Mouse (Mus musculus) 416B (cell line): ENCODE measurements around the gene Opcml.

Experiments used
- DNase-seq: peaks from one replicate; pipeline ENCODE4 v3.0.0; 2011; ENCODE audit warnings: low read depth

Gene Opcml

GRCm38 (mm10) chr9:28163946-28164345 lies 373.4 kb downstream of the Opcml start:
- no peak for DNase-seq

- DNase-seq, result peak; percentile 1
Measured at GRCm38 (mm10) chr9:28171890-28172289, 381.3 kb downstream of the Opcml start.

DNA sequence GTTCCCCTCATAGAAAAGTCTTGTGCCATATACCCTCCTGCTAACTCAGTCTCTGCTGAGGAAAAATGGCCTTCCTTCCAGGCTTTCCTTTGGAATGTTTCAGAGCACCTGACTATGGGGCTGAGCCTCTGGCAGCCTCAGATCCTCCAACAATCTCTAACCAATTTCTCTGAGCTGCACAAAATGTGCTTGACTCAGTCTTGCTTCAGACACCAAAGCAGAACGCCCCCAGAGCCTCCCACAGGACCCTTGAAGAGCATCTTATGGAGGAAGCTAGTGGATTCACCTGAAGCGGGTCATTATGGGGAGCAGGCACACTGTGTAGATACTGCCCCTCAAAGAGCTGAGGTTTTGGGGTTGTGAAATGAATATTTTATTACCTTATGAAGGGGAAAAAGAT lies 386.5 kb downstream of the Opcml start:
- DNase-seq, result no peak

- no peak for DNase-seq
Measured at GRCm38 (mm10) chr9:28178123-28178887, 387.7 kb downstream of the Opcml start.

DNA sequence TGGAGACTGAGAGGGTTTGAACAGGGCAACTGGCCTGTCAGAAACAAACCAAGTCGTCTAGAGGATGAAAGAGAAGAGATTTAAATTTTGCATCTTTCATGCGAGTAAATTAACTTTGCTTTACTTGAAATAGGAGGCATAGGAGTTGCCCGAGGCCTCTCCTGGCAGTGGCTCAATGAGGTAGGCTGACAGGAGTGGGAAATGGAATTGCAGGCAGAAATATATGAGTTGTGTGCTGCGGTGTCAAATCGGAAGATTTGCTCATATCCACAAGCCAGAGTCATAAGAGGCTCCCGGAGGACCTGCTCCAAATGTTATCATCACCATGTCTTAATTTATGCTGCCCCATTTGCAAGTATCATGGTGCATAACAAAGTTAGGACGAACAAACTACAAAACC lies 391.3 kb downstream of the Opcml start:
- DNase-seq, result no peak

GRCm38 (mm10) chr9:28190226-28190625 lies 399.7 kb downstream of the Opcml start:
- no peak for DNase-seq

DNA sequence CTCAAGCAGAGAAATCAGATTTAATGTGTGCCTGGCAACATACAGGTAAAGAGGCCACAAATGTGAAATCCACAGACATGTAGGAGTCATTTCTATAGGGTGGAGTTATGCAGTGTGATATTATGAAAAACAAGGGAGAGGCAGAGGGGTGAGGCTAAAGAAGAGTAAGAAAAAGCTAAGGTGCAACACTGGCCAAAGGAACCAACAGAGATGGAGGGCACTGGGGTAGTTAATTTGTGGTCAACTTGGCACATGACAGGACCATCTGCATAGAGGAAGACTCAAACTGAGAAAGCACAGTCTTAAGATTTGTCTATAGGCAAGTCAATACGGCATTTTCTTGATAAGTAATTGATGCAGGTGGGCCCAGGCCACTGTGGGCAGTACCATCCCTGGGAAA lies 400.2 kb downstream of the Opcml start:
- DNase-seq, result no peak

DNA sequence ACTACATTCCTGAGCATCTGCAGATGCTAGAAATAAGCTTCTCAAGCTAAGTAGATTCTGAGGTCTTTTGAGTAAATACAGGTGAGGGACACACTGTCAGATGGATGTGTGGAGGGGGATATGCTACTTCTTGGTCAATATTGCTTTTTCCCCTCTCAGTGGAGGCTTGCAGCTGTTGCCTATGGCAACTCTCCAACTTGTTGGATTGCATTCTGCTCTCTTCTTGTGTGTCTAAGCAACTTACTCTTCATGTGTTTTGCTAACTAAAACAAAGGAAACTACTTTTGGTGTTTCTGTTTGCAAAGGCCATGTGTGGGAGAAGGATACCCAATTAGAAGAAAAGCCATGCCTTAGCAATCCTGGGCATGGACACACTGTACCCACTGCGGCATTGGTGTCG lies 406.0 kb downstream of the Opcml start:
- DNase-seq, result no peak

- no peak for DNase-seq
Measured at GRCm38 (mm10) chr9:28197061-28197460, 406.5 kb downstream of the Opcml start.

- peak; percentile 5 for DNase-seq
Measured at GRCm38 (mm10) chr9:28197631-28198030, 407.1 kb downstream of the Opcml start.

DNA sequence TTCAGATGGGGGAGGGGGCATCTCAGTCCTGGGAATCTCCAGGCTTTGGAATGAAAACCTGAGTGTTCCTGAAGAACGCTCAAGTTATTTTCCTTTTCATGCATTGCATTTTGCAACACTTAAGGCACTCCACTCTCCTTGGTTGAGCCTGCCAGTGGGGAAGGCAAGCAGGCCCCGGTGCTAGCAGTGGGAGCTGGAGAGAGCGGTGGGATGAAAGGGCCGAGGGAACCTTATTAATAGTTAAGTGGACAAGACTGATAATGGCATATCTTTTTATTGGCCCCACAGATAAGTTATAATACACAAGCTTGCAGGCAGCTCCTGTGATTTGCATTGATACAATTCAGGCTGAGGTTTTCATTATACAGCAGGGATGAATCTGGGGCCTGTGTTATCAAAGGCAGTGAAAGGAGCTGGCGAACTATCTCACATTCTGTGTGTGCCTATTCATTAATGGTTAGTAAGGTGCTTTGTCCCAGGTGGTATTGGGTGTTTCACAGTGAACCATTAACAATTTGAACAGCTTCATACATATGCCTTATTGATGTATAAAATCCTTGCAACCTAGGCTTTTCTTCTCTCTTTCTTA lies 407.6 kb downstream of the Opcml start:
- no peak for DNase-seq

- no peak for DNase-seq
Measured at GRCm38 (mm10) chr9:28207441-28207840, 416.9 kb downstream of the Opcml start.

DNA sequence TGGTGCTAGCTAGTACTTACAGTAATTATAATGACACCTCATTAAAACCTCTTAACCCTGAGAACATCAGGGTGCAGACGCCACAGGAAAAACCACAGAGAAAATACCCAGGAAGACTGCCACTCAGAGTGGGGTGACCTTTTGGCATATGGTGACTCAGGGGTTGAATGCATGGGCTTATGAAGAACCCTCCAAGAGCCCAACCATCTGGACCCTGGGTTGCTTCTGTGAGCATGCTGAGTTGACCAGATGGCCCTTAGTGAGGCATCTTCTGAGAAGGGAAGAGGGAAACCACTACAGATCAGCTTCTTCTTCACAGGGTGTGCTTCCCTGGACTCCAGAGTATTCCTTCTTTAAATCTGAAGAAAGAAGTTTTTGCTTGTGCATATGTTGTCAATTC lies 418.1 kb downstream of the Opcml start:
- DNase-seq, result no peak

- no peak for DNase-seq
Measured at GRCm38 (mm10) chr9:28211877-28212276, 421.3 kb downstream of the Opcml start.

- DNase-seq, result no peak
Measured at GRCm38 (mm10) chr9:28213893-28214292, 423.3 kb downstream of the Opcml start.

- DNase-seq, result no peak
Measured at GRCm38 (mm10) chr9:28218026-28218646, 427.6 kb downstream of the Opcml start.

- DNase-seq, result no peak
Measured at GRCm38 (mm10) chr9:28222726-28223125, 432.2 kb downstream of the Opcml start.

DNA sequence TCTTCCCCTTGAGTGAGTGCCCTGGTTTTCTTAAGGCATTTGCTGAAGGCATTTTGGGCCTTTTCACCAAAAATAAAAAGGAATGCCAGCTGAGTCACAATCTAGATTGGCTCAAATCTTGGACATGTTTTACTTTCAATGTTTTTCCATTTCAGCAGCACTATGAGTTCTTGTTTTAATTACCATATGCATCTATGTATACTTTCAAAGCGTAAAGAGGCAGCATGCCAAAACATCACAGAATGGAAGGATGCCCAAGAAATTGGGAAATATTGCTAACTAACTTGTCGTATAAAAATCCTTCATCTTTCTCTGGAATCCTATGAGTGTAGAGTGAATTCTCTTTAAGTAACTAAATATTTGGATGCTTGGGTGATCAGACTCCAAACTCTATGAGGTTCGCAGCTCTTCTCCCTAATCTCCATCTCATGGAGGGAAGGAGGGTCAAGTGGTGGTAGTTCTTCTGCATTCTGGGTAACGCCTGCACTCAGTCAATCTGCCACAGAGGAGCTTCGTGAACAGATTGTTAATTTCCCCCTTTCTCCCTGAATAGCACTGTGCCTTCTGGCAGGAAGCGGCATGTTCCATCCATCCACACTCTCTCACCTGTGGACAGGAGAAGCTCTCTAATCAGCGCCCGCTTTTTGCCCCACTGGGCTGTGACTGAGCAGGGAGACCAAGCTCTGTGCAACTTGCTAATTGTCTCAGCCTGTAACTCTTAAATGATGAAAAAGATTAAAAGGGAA lies 435.4 kb downstream of the Opcml start:
- no peak for DNase-seq

DNA sequence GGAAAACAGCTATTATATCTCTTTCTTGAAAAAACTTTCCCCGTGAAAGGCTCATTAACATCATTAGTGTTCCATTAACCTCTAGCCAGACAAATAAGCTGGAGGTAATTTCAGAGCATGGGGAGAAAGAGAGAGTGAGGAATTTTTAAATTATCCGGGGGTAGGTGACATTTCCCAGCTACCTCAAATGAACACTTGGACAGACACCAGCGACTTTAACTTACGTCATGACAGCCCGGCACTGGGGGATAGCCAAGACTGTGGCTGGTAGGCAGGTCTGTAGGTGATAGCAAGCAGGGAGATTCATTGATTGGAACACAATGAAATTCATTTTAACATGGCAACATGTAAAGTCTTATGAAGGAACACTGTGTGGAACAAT lies 436.0 kb downstream of the Opcml start:
- no peak for DNase-seq

DNA sequence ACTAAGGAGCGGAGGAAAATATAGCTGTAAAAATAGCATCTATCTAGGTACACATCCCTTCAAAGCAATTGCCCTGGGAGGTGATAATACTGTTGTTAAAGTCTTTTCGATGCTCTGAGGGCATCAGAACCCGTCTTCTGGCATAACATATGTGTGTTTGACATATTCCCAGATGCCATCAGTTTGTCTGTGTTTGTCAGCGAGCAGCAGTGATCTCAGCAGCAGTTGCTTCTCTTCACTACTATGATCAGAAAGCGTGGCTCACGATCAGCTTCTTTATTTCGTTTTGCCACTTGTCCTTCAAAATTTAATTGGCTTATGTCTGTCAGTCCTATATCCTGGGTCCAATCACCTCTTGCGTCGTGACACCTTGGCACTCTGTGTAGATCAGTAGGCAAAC lies 447.9 kb downstream of the Opcml start:
- no peak for DNase-seq

DNA sequence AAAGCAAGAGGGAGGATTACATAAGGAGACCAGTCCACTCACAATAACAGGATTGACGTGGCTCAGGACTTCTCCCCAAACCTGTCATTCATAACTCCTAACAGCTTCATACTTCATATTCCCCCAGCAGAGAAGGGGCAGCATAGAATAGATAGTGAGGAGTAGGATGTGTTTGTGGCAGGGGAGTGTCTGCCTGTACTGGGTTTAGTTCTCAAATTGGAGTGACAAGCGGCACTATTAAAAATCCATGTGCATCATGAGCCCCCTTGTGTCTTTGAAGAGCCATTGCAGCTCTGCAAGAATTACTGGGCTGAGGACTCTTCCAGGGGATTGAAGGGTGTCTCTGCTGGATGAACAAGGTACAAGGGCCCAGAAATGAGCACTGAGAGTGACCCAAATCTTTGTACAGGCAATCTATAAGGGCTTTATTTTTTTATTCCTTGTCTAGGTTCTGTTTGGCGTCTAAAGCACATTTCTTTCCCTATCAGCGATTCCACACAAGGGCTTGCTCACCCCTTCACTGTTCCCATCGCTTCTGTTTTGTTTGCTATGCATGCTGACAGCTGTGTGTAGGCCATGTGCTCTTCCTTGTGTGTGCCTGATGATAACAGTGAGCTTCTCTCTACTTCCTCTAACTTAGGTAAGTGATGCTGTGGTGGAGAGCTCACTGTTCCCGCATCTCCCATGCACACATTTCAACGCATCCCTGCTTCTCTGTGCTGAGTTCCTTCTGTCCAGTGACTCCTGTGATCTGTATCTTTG lies 457.3 kb downstream of the Opcml start:
- peak; percentile 19 for DNase-seq

DNA sequence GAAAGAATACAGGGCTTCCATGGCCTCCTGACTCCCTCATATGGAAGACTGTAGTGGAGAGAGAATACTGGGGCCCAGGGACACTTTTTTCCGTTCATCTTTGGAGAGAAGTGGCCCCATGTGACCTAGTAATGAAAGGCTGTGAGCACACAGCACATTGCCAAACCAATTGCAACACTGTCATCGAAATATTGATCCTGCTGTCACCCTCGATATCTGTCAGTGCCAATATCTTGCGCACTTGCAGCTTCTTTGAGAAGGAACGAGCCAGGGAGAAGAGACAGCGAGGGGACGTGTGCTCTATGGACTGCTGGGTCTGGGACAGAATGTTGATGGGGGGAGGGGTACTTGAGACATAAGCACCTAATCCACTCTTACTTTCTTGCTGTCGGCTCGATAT lies 460.8 kb downstream of the Opcml start:
- no peak for DNase-seq
